Mouse (Mus musculus): ENCODE results near the gene Etv6.

DNA sequence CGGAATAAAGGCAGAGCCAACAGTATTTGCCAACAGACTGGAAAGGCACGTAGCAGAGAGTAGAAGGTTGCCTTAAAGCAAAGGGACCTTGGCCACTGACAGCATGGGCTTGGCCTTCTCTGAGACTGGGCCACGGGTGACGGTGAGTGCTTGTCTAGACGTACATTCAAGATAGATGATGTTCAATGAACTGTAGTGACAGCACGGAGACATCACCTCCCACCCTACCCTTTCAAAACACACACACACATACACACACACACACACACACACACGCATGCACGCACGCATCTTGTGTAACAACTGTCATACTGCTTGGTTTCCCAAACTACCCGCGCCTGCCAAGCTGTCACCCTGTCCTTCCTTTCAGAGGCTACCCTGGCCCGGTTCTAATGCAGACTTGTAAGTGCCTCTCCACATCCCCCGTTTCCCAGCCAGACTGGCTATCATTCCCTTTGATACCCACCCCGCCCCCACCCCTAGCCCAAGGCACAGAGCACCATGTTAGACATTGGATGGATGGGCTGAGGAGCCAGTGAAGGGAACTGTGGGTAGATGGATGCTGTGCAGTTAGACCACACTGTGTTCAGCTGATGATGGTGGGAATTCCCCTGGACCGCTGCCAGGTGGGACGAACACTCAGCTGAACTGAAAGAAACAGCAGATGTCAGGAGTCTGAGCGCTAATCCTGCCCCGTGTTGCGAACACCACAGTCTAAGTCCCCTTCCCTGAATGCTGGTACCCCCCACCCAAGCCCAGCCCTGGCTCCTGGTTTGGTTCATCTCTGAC is 172.1 kb downstream of the Etv6 start:
- no peak for TF ChIP-seq CTCF (IDR thresholded peaks at IDR 0.05; ENCODE audit: low read depth, low read length)
- TF ChIP-seq POLR2A (IDR thresholded peaks at IDR 0.05; ENCODE audit: extremely low read depth, insufficient read depth, low read length), result no peak
